Mouse (Mus musculus) heart, postnatal 10 days (tissue): Measurements from ENCODE around the gene Gm49416. TPM values are rescaled to one million over a fixed set of nuclear protein-coding genes. Genes with fewer than 3 reads are reported as not detected.
"Not testable (repeated sequence)": the region's sequence is repeated elsewhere in the genome, so short reads cannot be mapped to it uniquely, and the experiment has no call there.

ENCODE experiments used
- DNase-seq, 2 experiments: peaks; one replicate each; pipeline ENCODE4 v3.0.0; 2021
- intact Hi-C: fragments of 180-260 bp; cut with DNase I; formaldehyde crosslinking; loops from one replicate; pipeline ENCODE4 v1.15.1; 2025
- total RNA-seq, 2 experiments: library from RNA; stranded (reverse); gene quantifications; 2 replicates each; pipeline ENCODE4 v1.2.3; 2021

Gene Gm49416
- total RNA-seq, 2 experiments from 2014 or later = 6.4 TPM; not detected in 1

DNA sequence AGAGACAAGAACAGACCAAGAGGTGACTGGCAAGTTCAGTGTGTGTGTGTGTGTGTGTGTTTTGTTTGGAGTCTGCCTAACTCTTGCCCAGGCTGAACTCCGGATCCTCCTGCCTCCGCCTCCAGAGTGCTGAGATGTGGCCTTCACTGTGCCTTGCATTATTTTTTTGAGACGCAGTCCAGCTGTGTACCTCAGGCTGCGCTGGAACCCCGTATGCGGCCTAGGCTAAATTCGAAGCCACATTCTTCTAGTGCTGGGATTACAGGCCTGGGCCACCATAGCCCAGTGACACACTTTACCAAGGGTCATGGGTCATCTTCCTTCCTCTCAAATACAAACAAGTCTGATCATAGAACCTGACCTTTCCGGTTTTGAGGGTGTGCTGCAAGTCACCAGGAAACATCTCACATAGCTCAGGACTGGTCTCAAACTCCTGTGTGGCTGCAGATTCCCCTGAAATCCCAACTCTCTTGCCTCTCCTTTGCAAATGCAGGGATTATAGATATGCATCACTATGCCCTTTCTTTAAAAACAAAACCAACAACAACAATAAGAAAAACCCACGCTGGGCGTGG is 16.4 kb upstream of the Gm49416 start:
- intact Hi-C loops = no loop called here
- DNase-seq = no peak

DNA sequence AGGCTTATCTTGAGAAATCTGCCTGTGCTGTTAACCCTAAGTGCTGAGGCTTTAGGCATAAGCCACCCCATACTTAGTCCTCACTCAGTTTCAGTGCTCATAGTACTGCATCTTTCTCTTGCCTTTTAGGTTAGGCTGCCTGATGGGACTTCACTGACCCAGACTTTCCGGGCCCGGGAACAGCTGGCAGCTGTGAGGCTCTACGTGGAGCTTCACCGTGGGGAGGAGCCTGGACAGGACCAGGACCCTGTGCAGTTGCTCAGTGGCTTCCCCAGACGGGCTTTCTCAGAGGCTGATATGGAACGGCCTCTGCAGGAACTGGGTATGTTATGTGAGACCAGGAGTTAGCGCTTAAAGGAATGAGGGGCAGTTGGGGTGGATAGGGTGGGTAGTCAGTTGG is 13.7 kb upstream of the Gm49416 start:
- intact Hi-C loops = no loop called here
- no peak for DNase-seq

GRCm38 (mm10) chr19:8880311-8881033 is 8.3 kb upstream of the Gm49416 start, which contains the start of gene Uqcc3:
TSS of gene Uqcc3 (minus strand) at chr19:8880923.
- intact Hi-C loops = no loop called here
- peak; percentile 92 to 94 for DNase-seq

- intact Hi-C loops = no loop called here
- DNase-seq = no peak
Measured at GRCm38 (mm10) chr19:8881034-8881392, 7.7 kb upstream of the Gm49416 start.

DNA sequence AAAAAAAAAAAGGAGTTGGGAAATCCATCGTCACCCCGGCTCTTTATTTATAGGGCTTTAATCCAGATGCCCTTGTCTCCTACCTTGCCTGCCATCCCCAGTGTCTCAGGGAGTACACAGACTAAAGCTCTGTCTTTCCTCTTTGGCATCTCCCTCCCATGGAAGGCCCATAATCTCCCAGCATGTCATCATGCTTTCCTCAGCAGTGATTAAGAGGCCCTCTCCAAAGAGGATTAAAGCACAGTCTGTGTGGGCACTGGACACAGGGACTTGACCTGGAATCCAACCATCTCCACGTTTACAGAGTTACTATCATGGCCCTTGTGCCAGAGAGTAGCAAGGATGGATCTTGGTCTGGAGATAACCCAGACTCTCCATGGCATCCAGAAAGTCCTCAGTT is 5.1 kb upstream of the Gm49416 start, which contains the start of the genes Lbhd1 and Gm49403:
Lbhd1 (plus strand) TSS at position 117 of the 400 bp plus-strand sequence.
Gm49403 (plus strand) TSS at position 315 of the 400 bp plus-strand sequence.
- intact Hi-C loops = no loop called here
- no peak for DNase-seq

GRCm38 (mm10) chr19:8886916-8887584 is 1.7 kb upstream of the Gm49416 start:
- intact Hi-C loops = no loop called here
- no peak for DNase-seq

- DNase-seq = no peak
- intact Hi-C loops = no loop called here
Measured at GRCm38 (mm10) chr19:8887585-8888463, 902 bp upstream of the Gm49416 start.

DNA sequence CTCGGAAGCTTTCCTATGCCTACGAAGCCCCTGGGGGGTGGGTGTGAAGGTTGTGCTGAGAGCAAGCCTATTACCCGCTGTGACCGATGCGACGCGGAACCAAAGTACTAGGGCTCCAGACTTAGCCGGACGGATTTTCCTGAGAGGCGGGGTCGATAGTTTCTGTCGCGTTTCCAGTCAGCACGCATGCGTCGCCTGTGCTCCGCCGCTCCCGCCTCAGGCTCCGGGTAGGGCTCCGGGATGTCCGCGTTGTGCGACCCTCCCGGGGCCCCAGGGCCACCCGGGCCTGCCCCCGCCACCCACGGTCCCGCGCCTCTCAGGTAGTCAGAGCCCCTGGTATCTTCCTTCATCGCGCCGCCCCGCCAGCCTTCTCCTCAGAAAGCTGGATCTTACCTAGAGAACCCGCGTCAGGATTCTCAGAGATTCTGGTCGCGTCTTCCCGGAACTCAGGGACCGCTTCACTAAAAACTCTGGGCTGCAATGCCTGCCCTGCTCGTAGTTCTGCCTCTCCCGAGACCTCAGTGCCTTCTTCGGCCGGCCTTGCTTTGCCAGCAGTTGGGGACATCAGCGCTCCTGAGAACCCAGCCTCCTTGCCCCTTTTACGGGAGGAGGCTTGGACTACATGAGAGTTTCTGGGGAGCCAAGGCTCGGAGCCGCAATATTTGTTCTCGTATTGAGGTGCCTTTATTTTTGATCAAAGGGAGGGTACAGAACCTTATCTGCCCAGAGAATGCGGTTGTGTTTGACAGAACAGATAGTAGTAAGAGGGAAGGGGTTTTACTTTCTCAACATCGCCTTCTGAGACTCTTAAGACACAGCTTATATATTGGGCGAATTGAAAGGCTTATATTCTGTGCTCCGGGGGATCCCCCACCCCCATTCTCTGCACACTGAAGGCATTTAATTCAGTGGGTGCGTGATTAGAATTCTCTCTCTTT is 4.4 kb downstream of the Gm49416 start, which contains the start of gene Ints5:
Ints5 (plus strand) TSS at position 177 of the 938 bp plus-strand sequence.
- intact Hi-C loops = no loop called here
- peak; percentile 91 to 92 for DNase-seq

DNA sequence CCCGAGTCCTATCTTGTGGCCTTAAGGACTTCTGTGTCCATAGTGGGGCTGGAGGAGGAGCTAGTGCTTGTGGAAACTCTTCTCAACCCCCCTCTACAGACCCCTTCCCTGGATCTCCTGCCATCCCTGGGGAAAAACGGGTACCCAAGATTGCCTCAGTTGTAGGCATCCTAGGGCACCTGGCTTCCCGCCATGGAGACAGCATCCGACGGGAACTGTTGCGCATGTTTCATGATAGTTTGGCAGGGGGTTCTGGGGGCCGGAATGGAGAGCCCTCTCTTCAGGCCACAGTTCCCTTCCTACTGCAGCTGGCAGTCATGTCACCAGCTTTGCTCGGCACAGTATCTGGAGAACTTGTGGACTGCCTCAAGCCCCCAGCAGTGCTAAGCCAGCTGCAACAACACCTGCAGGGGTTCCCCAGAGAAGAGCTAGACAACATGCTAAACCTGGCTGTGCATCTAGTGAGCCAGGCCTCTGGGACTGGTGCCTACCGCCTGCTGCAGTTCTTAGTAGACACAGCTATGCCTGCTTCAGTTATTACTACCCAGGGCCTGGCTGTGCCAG is 6.8 kb downstream of the Gm49416 start:
- intact Hi-C loops = no loop called here
- no peak for DNase-seq

GRCm38 (mm10) chr19:8896231-8896630 is 7.5 kb downstream of the Gm49416 start:
- DNase-seq, intact Hi-C loops: not testable (repeated sequence)

- DNase-seq = peak; percentile 60 to 72
Measured at GRCm38 (mm10) chr19:8897211-8897864, 8.6 kb downstream of the Gm49416 start.

GRCm38 (mm10) chr19:8897865-8898495 is 9.3 kb downstream of the Gm49416 start, which contains the start of gene Ganab:
TSS of gene Ganab (plus strand) at chr19:8898071.
- intact Hi-C loops = no loop called here
- DNase-seq = peak; percentile 96 to 98

More at GRCm38 (mm10) chr19:8897211-8897864, 8.6 kb downstream of the Gm49416 start:
- intact Hi-C loops = not testable (repeated sequence)

DNA sequence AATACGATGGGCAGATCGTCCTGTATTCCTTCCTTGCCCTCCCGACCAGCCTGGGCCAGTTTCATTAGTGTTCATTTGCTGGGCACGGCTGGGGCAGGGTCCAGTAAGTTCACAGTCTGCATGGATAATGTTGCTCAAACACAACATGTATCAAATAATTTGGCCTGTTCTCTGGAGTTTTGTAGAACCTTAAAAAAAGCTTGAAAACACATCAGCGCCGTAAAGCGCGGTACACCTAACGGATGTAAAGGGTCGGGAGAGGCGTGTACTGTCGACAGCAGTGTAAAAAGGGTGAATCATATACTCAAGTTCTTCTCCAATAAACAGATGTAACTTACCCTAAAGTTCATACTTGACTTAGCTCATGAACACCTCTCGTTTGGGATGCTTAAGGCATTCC is 9.8 kb downstream of the Gm49416 start:
- intact Hi-C loops = no loop called here
- DNase-seq = no peak

DNA sequence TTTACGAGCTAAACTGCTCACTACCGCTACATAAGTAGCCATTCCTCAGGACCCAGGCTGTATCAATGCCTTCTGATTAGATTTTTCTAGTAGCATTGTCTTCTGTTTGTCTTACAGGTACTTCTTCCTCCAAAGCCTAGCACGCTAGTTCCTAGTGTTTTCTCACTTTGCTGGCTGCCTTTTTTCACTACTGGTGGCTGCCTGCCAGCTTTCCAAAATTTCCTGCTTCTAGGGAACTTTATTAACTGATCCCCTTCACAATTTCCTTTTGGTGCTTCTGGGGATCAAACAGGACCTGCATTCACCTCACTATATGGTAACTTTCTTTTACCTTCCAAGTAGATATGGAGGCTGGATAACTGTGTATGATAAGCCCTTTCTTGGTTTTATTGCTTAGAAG is 10.4 kb downstream of the Gm49416 start:
- intact Hi-C loops = no loop called here
- no peak for DNase-seq

- intact Hi-C loops = no loop called here
- no peak for DNase-seq
Measured at GRCm38 (mm10) chr19:8903412-8903811, 14.7 kb downstream of the Gm49416 start.

DNA sequence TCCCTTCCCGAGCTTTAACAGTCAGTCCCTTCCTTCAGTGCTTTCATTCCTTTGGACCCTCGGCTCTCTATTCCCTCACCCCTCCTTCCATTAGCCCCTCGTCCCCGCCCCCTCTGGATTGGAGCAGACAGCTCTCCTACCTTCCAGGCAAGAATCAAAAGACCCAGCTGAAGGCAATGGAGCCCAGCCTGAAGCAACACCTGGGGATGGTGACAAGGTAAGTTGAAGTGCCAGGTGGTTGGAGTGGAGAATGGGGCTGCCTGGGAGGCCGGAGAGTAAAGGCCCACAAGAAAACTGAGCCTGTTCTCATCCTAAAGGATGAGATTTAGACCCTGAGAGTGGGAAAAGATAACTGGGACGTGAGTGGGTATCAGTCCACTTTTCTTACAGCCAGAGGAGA is 19.8 kb downstream of the Gm49416 start:
- intact Hi-C loops = no loop called here
- DNase-seq = no peak

- intact Hi-C loops = no loop called here
- no peak for DNase-seq
Measured at GRCm38 (mm10) chr19:8911810-8912209, 23.1 kb downstream of the Gm49416 start.

DNA sequence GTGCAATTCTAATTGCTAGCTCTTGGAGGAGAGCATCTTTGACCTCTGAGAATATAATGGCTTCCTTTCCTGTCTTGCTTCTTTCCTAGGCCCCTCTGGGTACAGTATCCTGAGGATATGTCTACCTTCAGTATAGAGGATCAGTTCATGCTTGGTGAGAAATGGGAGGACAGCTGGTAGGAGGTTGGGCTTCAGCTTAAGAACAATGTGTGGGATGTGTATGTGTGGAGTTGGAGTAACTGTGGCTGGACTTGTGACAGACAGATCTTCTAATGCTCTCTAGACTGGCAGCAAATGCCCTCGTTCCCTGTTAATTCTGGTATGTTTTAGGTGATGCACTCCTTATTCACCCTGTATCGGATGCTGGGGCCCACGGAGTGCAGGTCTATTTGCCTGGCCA is 25.5 kb downstream of the Gm49416 start:
- no peak for DNase-seq
- intact Hi-C loops = no loop called here
